26 mouse cellular contexts compared by ENCODE assay signal in genomic region chr16:77495310-77495709, GRCm38 (mm10).
"Had no signal": no experiment of that assay in that cellular context is flagged by ENCODE, and none has a peak within 500 bp of the region (broad histone marks: within the 10 kb centered on the region; RNA-seq: fewer than 3 reads in every experiment).

No protein-coding gene starts in this region.

- H3K36me3 ChIP-seq: embryonic facial prominence, embryonic 10.5 days; embryonic facial prominence, embryonic 12.5 days; embryonic facial prominence, embryonic 13.5 days; embryonic facial prominence, embryonic 15.5 days; forebrain, embryonic 10.5 days; forebrain, embryonic 12.5 days; forebrain, embryonic 15.5 days had no signal

- H3K27ac ChIP-seq: embryonic facial prominence, embryonic 10.5 days; embryonic facial prominence, embryonic 12.5 days; embryonic facial prominence, embryonic 13.5 days; embryonic facial prominence, embryonic 15.5 days; forebrain, embryonic 10.5 days; forebrain, embryonic 12.5 days; gastrocnemius, adult 2 months; heart, adult 2 months had no signal

- H3K4me3 ChIP-seq: embryonic facial prominence, embryonic 10.5 days; embryonic facial prominence, embryonic 12.5 days; embryonic facial prominence, embryonic 13.5 days; embryonic facial prominence, embryonic 15.5 days; erythroblast, embryonic 14.5 days; forebrain, embryonic 10.5 days; forebrain, embryonic 12.5 days; forebrain, embryonic 15.5 days; gastrocnemius, adult 2 months; heart, adult 2 months had no signal

- H3K27me3 ChIP-seq: embryonic facial prominence, embryonic 12.5 days; embryonic facial prominence, embryonic 13.5 days; embryonic facial prominence, embryonic 15.5 days; forebrain, embryonic 12.5 days; forebrain, embryonic 15.5 days had no signal

- ATAC-seq: forebrain, embryonic 15.5 days; forebrain, postnatal 0 days had no signal

- DNase-seq: cerebellum, adult 2 months; cerebellum, adult 8-10 months; cerebellum, adult 9-10 months; cerebellum, adult 9-11 months; cerebellum, postnatal 10 days; cerebellum, postnatal 14 days; cerebellum, postnatal 25 days; cerebellum, postnatal 36 days; embryo, embryonic 11 days; forebrain, postnatal 0 days; gastrocnemius, adult 2 months; gastrocnemius, postnatal 10 days; gastrocnemius, postnatal 14 days; gastrocnemius, postnatal 25 days; gastrocnemius, postnatal 36 days; heart, adult 11 months; heart, adult 18-20 months; heart, adult 2 months had no signal

- H3K9me3 ChIP-seq: embryonic facial prominence, embryonic 10.5 days; embryonic facial prominence, embryonic 12.5 days; embryonic facial prominence, embryonic 13.5 days; embryonic facial prominence, embryonic 15.5 days; forebrain, embryonic 10.5 days; forebrain, embryonic 12.5 days; forebrain, embryonic 15.5 days had no signal

- H3K9ac ChIP-seq: embryonic facial prominence, embryonic 12.5 days; embryonic facial prominence, embryonic 13.5 days; embryonic facial prominence, embryonic 15.5 days; forebrain, embryonic 12.5 days; forebrain, embryonic 15.5 days; forebrain, postnatal 0 days had no signal

- H3K4me1 ChIP-seq: embryonic facial prominence, embryonic 12.5 days; embryonic facial prominence, embryonic 15.5 days had no signal

- H3K4me2 ChIP-seq: embryonic facial prominence, embryonic 12.5 days; embryonic facial prominence, embryonic 13.5 days; embryonic facial prominence, embryonic 15.5 days; forebrain, embryonic 12.5 days; forebrain, embryonic 15.5 days had no signal
